Mouse (Mus musculus) G1E (cell line): ENCODE results near the gene Gzma. TPM values are rescaled to one million over a fixed set of nuclear protein-coding genes. Genes with fewer than 3 reads are reported as not detected.

ENCODE experiments used
- ATAC-seq: 2 replicates; pipeline ENCODE4 v1.8.0; 2016; ENCODE audit warnings: mild to moderate bottlenecking; ENCODE audit not compliant: insufficient number of reproducible peaks, poor library complexity, low FRiP score, severe bottlenecking; ENCODE audit errors: extremely low read depth
- DNase-seq: peaks from one replicate; pipeline ENCODE4 v3.0.0; 2012; ENCODE audit warnings: low spot score
- H3K27me3 ChIP-seq: 2 replicates; pipeline ENCODE4 v1.6.1; 2012; ENCODE audit warnings: mild to moderate bottlenecking, low read length, inconsistent platforms; ENCODE audit not compliant: insufficient read depth
- H3K36me3 ChIP-seq: replicated peaks from 2 replicates; pipeline ENCODE3; 2012; ENCODE audit warnings: mild to moderate bottlenecking, inconsistent platforms
- H3K4me1 ChIP-seq: 2 replicates; pipeline ENCODE4 v1.6.1; 2012; ENCODE audit warnings: low read depth, low read length, inconsistent platforms, mixed read lengths; ENCODE audit not compliant: insufficient read depth
- H3K4me3 ChIP-seq: 2 replicates; pipeline ENCODE4 v1.5.1; 2012; ENCODE audit warnings: low read depth, mild to moderate bottlenecking, inconsistent platforms, low read length, moderate library complexity, mixed read lengths
- H3K9me3 ChIP-seq: replicated peaks from 2 replicates; pipeline ENCODE4 v1.6.1; 2012; ENCODE audit warnings: inconsistent platforms
- CTCF ChIP-seq: IDR thresholded peaks from 2 replicates; pipeline ENCODE4 v1.5.1; 2012; ENCODE audit warnings: low read depth, low read length, inconsistent platforms, mixed read lengths
- GATA1 ChIP-seq: IDR thresholded peaks from 2 replicates; pipeline ENCODE4 v1.6.1; 2012; ENCODE audit warnings: borderline replicate concordance, low read length, inconsistent platforms, mixed read lengths
- GATA2 ChIP-seq: IDR thresholded peaks from 2 replicates; pipeline ENCODE4 v1.6.1; 2012; ENCODE audit warnings: low read depth, low read length, inconsistent platforms, borderline replicate concordance
- POLR2AphosphoS5 ChIP-seq: IDR thresholded peaks from 2 replicates; pipeline ENCODE4 v1.6.1; 2012; ENCODE audit warnings: low read depth, low read length, inconsistent platforms; ENCODE audit not compliant: insufficient replicate concordance
- TAL1 ChIP-seq: conservative IDR thresholded peaks from 2 replicates; pipeline ENCODE4 v1.6.1; 2012; ENCODE audit warnings: low read depth, low read length, inconsistent platforms, mixed read lengths
- polyA plus RNA-seq: library from polyadenylated mRNA; stranded (reverse); fragments of >175 nt; gene quantifications from 2 replicates; pipeline ENCODE4 v1.2.3, GENCODE M21; 2012
- total RNA-seq, 2 experiments: library from RNA; stranded (forward) in 1 of 2; stranded (reverse) in 1 of 2; fragments of 200-1000 nt in 1 of 2; fragments of >200 nt in 1 of 2; fragmentation: Nextera tagmentation in 1 of 2; gene quantifications; 2 replicates each; pipeline ENCODE4 v1.2.3; 2014 to 2017

Gzma gene
- total and polyA plus RNA-seq, 3 experiments = not detected

DNA sequence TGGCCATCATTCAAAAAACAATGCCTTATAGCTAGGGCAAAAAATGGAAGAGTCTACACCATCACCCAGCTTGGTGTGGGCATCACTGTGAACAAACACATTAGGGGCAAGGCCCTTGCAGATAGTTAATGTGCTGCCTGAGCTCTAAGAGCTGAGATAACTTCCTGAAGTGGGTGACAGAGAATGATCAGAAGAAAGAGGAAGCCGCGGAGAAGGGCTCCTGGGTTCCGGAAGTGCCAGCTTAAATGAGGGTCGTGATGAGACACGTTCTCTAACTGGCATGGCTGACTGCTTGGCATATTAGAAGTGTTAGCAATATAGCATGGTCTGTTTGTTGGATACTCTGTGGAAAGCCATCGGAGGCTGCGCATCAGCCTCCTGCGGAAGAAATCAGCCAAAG is 46.6 kb downstream of the Gzma start:
- no peak overlapping the region for H3K4me3 ChIP-seq
- no peak for ATAC-seq

DNA sequence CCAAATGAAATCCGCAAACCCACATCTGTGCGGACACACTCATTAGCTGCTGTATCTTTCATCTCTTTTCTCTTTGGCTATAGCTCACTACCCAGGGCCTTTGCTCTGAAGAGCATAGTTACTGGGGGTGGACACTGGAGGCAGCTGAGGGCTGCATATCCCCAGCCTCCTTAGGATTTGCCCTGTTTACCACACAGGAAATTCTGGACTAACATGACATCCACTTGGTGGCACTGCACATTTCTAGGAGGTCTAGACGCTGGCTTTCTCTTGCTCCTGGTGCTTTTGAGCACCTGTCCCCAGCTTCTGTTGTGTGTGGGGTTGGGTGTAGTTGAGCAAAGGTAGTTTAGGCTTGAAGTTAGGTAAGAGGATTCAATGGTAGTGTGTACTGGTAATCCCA is 53.1 kb downstream of the Gzma start:
- no peaks in the 10 kb centered on the region for H3K4me1 ChIP-seq
- TF ChIP-seq TAL1 (no peak), POLR2AphosphoS5 (no peak), GATA1 (no peak), GATA2 (no peak), CTCF (no peak)
- no peak overlapping the region for H3K4me3 ChIP-seq
- H3K27me3 ChIP-seq = peaks cover 32% of the 10 kb centered on the region
- no peak for DNase-seq
- no peaks in the 10 kb centered on the region for H3K9me3 ChIP-seq
- ATAC-seq = no peak
- H3K36me3 ChIP-seq = no peaks in the 10 kb centered on the region

More for the DNA sequence above, 46.6 kb downstream of the Gzma start:
- Histone ChIP-seq H3K27me3 (peaks cover 16% of the 10 kb centered on the region), H3K9me3 (peaks cover 4% of the 10 kb centered on the region), H3K36me3 (no peaks in the 10 kb centered on the region), H3K4me1 (no peaks in the 10 kb centered on the region)
- TF ChIP-seq GATA1 = no peak
- TF ChIP-seq CTCF = no peak
- no peak for TF ChIP-seq TAL1
- no peak for TF ChIP-seq GATA2
- no peak for TF ChIP-seq POLR2AphosphoS5
- DNase-seq = no peak

GRCm38 (mm10) chr13:113047018-113047417 is 53.8 kb downstream of the Gzma start:
- no peak for DNase-seq
- H3K9me3 ChIP-seq = no peaks in the 10 kb centered on the region
- TF ChIP-seq CTCF (no peak), GATA2 (no peak), GATA1 (no peak), POLR2AphosphoS5 (no peak), TAL1 (no peak)
- ATAC-seq = no peak
- no peaks in the 10 kb centered on the region for H3K4me1 ChIP-seq
- H3K27me3 ChIP-seq = peaks cover 26% of the 10 kb centered on the region
- H3K36me3 ChIP-seq = no peaks in the 10 kb centered on the region
- H3K4me3 ChIP-seq = no peak overlapping the region

DNA sequence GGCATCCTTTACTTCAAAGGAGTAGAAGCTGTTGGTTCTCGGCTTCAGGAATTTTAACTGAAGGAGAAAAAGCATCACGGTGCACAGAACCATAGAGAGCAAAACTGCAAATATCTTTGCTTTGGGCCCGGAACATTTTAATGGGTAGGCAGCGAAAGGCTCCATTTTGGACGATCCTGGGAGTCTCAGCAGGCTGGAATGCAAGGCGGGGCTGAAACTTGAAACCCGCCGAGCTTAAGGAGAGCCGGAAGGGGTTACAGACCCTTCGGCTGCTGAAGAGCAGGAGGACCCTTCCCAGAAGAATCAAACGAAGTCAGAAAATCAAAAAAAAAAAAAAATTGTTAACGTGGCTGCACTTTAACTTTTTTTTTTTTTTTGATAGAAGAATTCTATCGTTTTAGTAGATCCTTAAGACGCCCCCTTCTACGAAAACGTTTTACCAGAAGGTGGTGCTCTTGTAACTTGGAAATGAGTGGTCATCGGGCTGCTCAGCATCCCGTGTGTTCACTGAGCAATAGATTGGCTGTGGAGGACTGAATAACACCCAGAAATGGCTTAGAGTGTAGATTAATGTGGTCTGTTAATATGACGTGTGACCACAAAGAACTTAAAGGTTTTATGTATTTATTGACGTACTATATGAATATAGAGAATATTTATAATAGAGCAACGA is 54.4 kb downstream of the Gzma start, which contains the start of gene Gpx8:
Gene Gpx8, minus strand, starts transcription at position 200 of the 673 bp plus-strand sequence.
- Histone ChIP-seq H3K4me1 (no peaks in the 10 kb centered on the region), H3K4me3 (no peak within 1 kb of the TSS), H3K36me3 (no peaks in the 10 kb centered on the region), H3K27me3 (peaks cover 33% of the 10 kb centered on the region), H3K9me3 (no peaks in the 10 kb centered on the region)
- DNase-seq (no peak), ATAC-seq (no peak)
- TF ChIP-seq GATA1 = no peak

DNA sequence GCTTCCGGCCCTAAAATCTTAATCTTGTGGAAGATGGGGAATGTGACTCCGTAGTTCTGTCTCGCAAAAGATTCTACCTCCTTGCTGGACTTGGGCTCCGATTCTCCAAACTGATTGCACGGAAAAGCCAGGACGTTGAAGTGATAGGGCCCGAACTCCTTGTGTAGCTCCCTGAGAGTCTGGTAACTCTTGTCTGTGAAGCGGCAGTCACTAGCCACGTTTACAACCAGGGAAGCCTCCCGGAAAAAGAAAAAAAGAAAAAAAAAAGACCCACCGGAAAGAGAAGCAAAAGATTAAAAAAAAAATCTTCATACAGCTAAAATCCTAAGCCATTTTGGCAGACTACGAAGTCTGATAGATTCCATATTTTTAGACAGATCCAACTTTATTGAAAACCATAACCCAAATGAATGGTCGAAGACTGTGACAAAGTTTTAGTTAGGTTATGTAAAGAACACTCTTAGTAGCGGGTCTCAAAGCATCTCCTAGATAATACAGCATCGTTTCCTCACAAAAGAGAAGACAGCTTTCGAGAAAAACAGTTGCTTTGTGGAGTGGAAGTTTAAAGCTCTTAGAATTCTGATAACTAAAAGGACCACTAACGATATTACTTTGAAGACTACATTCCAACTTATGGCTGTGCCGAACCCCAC is 55.2 kb downstream of the Gzma start:
- H3K27me3 ChIP-seq = peaks cover 37% of the 10 kb centered on the region
- H3K4me1 ChIP-seq = no peaks in the 10 kb centered on the region
- H3K36me3 ChIP-seq = no peaks in the 10 kb centered on the region
- DNase-seq = no peak
- TF ChIP-seq GATA1 (no peak), TAL1 (no peak), CTCF (no peak), POLR2AphosphoS5 (no peak), GATA2 (no peak)
- no peaks in the 10 kb centered on the region for H3K9me3 ChIP-seq
- ATAC-seq = no peak
- H3K4me3 ChIP-seq = no peak overlapping the region

DNA sequence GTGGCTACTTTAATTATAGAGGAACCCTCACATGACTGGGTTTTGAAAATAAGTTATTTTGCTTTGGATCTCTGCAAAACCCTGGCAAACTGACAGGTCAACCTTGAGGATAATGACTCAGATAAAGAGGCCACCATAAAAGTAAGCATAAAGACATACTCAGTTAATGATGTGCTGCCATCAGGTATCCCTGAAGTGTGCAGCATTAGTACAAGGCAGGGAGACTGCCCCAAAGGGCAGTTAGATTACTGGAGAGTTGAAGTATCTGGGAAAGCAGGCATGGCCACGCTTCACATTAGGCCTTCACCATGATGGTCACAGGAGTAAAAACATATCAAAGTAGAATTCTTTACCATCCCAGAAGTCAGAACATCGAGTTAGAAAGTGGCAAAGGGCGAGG is 55.9 kb downstream of the Gzma start:
- peaks cover 39% of the 10 kb centered on the region for H3K27me3 ChIP-seq
- ATAC-seq = no peak
- TF ChIP-seq CTCF = no peak
- no peak for TF ChIP-seq GATA2
- TF ChIP-seq POLR2AphosphoS5 = no peak
- TF ChIP-seq GATA1 = no peak
- TF ChIP-seq TAL1 = no peak
- H3K4me3 ChIP-seq = no peak overlapping the region
- no peaks in the 10 kb centered on the region for H3K4me1 ChIP-seq
- no peak for DNase-seq
- H3K36me3 ChIP-seq = no peaks in the 10 kb centered on the region
- no peaks in the 10 kb centered on the region for H3K9me3 ChIP-seq

Other genes starting within 250 kb of the Gzma start
- 84.2 and 84.7 TPM in 2 replicates for gene Mtrex, start 173.6 kb downstream of the Gzma start, total RNA-seq (2014; fragmentation: Nextera tagmentation)
- 56.3 and 71.1 TPM in 2 replicates for gene Mtrex, start 173.6 kb downstream of the Gzma start, total RNA-seq (2017)
- 4.1 and 4.7 TPM in 2 replicates for gene Mtrex, start 173.6 kb downstream of the Gzma start, polyA plus RNA-seq
- 54.4 and 57.6 TPM in 2 replicates for gene Dhx29, start 173.5 kb downstream of the Gzma start, total RNA-seq (2014; fragmentation: Nextera tagmentation)
- 19.4 and 20.1 TPM in 2 replicates for gene Dhx29, start 173.5 kb downstream of the Gzma start, total RNA-seq (2017)
- 7.2 and 7.3 TPM in 2 replicates for gene Dhx29, start 173.5 kb downstream of the Gzma start, polyA plus RNA-seq
- gene Ccno, start 113.2 kb downstream of the Gzma start, total RNA-seq (2014; fragmentation: Nextera tagmentation) = not detected in 2 replicates
- gene Ccno, start 113.2 kb downstream of the Gzma start, total RNA-seq (2017) = 0.05 and 0.06 TPM in 2 replicates
- gene Ccno, start 113.2 kb downstream of the Gzma start, polyA plus RNA-seq = not detected in 2 replicates
- gene Mcidas, start 107.1 kb downstream of the Gzma start, total RNA-seq (2014; fragmentation: Nextera tagmentation) = not detected in 2 replicates
- 0.05 TPM in 1 of 2 replicates, not detected in the other for gene Mcidas, start 107.1 kb downstream of the Gzma start, total RNA-seq (2017)
- gene Mcidas, start 107.1 kb downstream of the Gzma start, polyA plus RNA-seq = not detected in 2 replicates
- not detected in 2 replicates for gene Cdc20b, start 65.9 kb downstream of the Gzma start, total RNA-seq (2014; fragmentation: Nextera tagmentation)
- not detected in 2 replicates for gene Cdc20b, start 65.9 kb downstream of the Gzma start, total RNA-seq (2017)
- not detected in 2 replicates for gene Cdc20b, start 65.9 kb downstream of the Gzma start, polyA plus RNA-seq
- not detected in 2 replicates for gene Gpx8, start 54.6 kb downstream of the Gzma start, total RNA-seq (2014; fragmentation: Nextera tagmentation)
- gene Gpx8, start 54.6 kb downstream of the Gzma start, total RNA-seq (2017) = 0.16 TPM in 1 of 2 replicates, not detected in the other
- not detected in 2 replicates for gene Gpx8, start 54.6 kb downstream of the Gzma start, polyA plus RNA-seq
- gene Esm1, start 108.7 kb upstream of the Gzma start, total RNA-seq (2014; fragmentation: Nextera tagmentation) = not detected in 2 replicates
- not detected in 2 replicates for gene Esm1, start 108.7 kb upstream of the Gzma start, total RNA-seq (2017)
- gene Esm1, start 108.7 kb upstream of the Gzma start, polyA plus RNA-seq = not detected in 2 replicates
- gene Gzmk, start 124.9 kb upstream of the Gzma start, total RNA-seq (2014; fragmentation: Nextera tagmentation) = not detected in 2 replicates
- not detected in 2 replicates for gene Gzmk, start 124.9 kb upstream of the Gzma start, total RNA-seq (2017)
- not detected in 2 replicates for gene Gzmk, start 124.9 kb upstream of the Gzma start, polyA plus RNA-seq
- not detected in 2 replicates for gene BC067074, start 192.2 kb upstream of the Gzma start, total RNA-seq (2014; fragmentation: Nextera tagmentation)
- gene BC067074, start 192.2 kb upstream of the Gzma start, total RNA-seq (2017) = 0.11 and 0.12 TPM in 2 replicates
- gene BC067074, start 192.2 kb upstream of the Gzma start, polyA plus RNA-seq = not detected in 2 replicates